Mouse (Mus musculus) kidney, adult 11 months (tissue): ENCODE data around the gene Tec.

Source experiments
- DNase-seq: peaks from one replicate; pipeline ENCODE4 v3.0.0; 2022

Tec gene

DNA sequence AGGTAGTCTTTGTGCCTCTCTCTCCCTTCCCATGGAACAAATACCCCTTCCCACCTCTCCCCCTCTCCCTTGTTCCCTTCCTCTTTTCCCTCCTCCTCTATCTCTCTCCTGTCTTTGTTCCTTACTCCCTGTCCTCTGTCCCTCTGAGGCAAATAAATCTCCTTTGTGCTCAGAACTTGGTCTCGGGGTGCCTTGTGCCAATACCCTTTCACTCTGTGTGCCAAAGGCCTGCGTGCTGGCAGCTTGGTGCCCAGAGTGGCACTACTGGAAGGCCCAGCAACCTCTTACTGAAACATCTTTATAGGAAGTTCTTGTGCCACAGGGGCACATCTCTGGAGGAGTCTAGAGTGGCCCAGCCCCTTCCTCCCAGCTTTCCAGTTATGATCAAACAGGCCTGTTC is 91.7 kb downstream of the Tec start:
- no peak for DNase-seq

DNA sequence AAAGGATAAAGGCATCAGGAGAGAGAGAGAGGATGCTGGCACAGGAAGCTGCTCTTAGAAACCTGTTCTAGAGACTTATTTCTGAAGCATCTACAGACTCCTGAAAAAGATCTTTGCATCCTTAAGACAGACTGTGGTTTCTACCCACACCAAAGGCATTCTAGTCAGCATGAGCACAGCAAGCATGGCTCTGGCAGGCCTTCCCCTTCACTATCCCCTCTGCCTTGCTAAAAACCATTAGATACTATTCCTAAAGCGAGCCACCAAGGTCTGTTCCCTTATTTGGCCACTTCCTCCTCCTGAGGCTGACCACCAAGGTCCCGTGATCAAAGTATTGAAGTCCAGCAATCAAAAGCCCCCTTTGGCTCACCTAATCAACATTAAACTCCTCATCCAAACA is 92.2 kb downstream of the Tec start:
- DNase-seq, result no peak

GRCm38 (mm10) chr5:72769841-72770240 is 98.4 kb downstream of the Tec start:
- no peak for DNase-seq

GRCm38 (mm10) chr5:72763546-72763945 is 104.7 kb downstream of the Tec start:
- DNase-seq, result no peak

GRCm38 (mm10) chr5:72763025-72763424 is 105.3 kb downstream of the Tec start:
- DNase-seq, result no peak

- no peak for DNase-seq
These were observed 106.5 kb downstream of the Tec start for GRCm38 (mm10) chr5:72761758-72762157.

DNA sequence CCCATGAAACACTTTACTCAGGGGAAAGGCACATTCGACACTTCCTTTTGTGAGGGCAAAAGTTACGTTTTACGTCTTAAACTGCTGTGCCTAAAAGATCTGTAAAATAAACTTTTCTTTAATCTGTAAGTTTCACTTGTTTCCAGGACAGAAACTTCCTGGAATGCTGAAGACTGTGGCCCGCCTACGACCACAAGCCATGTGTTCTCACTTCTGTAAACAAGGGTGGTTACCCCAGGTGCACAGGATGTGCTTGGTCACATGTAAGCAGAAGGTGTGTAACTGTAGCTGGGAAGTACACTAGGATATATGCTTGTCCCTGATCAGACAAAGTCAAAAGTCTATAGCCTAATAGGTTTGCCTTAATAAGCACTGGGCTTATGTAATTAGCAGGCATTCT is 107.0 kb downstream of the Tec start:
- DNase-seq, result no peak

- no peak for DNase-seq
These were observed 109.1 kb downstream of the Tec start for GRCm38 (mm10) chr5:72758925-72759924.

GRCm38 (mm10) chr5:72757155-72757773 is 111.0 kb downstream of the Tec start:
- DNase-seq, result no peak

DNA sequence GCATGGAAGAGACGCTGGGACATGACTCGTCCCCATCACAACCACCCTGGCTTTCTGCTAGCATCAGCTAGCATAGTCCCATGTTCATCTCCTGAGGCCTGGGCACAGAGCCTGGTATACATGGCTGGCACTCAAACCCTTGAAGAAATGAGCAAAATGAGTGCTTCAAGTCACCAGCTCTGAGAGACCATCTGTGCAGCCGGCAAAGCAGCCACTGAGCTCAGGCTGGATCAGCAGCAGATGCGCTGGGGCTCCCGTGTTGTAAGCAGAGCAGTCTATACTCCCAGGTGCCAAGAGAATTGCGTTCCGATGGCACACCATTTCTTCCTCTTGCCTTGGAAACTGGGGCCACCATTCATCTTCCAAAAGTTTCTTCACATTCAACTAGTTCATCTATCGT is 112.3 kb downstream of the Tec start:
- no peak for DNase-seq

DNA sequence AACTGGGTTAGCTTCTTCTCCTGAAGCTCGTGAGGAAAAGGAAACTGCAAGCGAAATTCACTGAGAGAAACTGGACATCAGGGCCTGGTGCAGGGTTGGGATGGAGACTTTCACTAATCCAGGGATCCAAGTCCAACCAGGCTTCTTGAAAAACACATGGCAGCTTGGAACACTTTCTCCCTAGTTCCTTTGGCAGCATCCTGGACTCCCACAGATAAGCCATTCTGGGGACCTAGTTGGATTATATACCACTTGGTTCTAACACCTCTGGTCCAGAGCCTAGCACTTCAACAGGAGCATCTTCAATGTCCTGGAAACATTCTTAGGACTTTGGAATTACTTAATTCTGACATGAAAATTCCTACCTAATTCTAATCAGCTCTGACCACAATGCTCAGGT is 113.2 kb downstream of the Tec start:
- no peak for DNase-seq

DNA sequence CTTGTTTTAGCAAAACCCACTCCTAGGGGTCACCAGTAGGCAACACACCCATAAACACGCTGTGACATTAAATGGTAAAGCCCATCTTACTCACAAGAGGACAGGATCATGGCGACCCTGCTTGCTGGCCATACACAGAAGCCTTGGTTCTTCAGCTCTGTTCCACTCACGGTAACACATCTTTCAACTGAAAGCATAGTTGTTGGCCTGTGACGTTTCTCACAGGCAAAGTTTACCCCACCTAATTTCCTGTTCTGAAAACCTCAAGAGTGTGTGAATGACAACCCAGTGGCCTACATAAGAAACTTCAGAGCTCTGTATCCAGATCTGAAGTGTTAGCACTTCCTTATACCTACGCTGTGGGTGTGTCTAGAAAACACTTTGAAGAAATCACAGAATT is 115.7 kb downstream of the Tec start, which contains the start of gene Txk:
TSS of gene Txk (minus strand) at position 193 of the 400 bp plus-strand sequence.
- DNase-seq, result no peak

- no peak for DNase-seq
These were observed 117.1 kb downstream of the Tec start for GRCm38 (mm10) chr5:72751056-72751758.

DNA sequence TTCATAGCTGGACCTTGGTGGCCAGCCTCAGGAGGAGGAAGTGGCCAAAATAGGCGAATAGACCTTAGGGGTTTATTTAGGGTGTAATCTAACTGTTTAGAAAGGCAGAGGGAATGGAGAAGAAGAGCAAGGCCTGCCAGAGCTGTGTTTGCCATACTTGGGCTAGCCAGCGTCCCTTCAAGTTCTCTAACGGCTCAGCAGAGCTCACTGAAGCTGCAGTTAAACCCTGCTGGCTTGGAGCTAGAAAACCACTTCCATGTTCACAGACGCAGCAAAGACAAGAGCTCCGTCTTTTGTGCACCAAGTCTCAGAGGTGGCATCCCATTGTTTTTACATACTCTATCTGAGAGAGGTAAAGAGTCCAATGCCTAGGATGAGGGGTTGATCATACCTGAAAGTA is 118.1 kb downstream of the Tec start:
- DNase-seq, result no peak

GRCm38 (mm10) chr5:72748659-72749265 is 119.5 kb downstream of the Tec start:
- DNase-seq, result no peak

- no peak for DNase-seq
These were observed 120.9 kb downstream of the Tec start for GRCm38 (mm10) chr5:72747384-72747783.

- DNase-seq, result no peak
These were observed 121.8 kb downstream of the Tec start for GRCm38 (mm10) chr5:72746461-72746860.

DNA sequence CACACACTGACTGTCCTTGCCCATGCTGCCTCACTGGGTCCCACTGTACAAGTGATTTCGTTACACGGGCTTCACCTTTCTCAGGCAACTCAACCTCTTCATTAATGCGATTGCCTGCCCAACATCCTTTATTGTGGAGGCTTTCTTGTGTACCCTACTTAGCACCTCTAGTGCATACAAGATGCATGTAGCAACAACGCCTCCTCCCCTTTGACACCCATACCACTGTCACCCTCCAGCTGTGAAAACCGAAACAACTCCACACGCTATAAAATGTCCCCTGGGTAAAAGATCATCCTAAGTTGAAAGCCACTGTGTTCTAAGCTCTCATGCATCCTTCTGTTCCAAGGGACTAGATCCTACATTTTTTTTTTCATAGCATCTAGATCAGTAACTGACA is 125.2 kb downstream of the Tec start:
- DNase-seq, result no peak

DNA sequence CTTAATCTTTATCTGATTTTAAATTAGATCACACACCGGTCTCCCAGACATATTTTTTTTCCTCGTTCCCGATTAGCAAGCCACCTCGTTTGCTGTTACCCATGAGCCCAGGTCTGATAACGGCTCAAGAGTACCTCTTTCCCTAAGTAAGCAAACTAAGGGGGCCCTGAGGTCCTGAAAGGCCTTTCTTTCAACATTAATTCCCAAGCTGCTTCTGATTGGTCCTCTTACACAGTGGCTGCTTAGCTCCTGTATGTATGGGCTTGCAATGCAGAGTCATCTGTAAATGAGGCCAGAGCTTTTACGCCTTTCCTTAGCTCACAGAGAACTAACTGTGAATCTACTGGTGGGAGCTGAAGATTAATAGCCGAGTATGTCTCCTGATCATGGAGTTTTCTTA is 131.4 kb downstream of the Tec start:
- no peak for DNase-seq

- no peak for DNase-seq
These were observed 131.8 kb downstream of the Tec start for GRCm38 (mm10) chr5:72736437-72736836.

- no peak for DNase-seq
These were observed 132.5 kb downstream of the Tec start for GRCm38 (mm10) chr5:72735763-72736162.

DNA sequence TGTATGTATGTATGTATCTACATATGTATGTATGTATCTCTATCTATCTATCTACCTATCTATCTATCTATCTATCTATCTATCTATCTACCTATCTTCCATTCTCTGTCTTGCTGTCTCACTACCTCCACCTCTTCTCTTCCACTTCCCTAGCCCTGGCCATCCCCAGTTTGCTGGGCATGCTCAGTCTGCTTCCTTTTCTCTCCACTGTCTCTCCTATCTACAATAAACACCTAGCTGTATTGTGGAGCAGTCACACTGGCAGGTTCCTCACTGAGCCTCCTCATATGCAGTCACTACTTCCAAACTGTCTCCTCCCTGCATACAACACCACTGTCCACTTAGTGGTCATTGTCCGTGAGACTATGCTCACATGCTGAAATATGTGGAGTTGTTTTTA is 135.4 kb downstream of the Tec start:
- DNase-seq, result no peak

DNA sequence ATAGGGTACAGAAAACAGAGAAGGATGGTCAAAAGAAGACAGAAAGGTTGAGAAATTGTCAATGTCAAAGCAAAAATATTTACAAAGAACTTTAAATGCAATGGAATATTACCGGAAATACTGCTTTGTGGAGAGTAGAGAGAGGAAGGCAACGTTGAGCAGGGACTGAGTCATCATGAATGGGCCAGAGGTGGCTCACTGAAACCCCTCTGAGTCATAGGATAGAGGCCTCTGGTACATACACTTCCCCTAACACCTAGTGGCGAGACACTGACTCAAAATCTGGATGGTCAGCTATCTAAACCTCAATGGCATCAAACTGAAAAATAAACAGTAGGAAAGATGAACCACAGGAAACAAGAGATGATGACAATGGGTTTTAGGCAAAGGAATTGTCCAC is 142.9 kb downstream of the Tec start:
- DNase-seq, result no peak
